Mouse (Mus musculus) erythroblast, embryonic 14.5 days (primary cell): ENCODE data around the gene Cdc42.

Source experiments
- GATA1 ChIP-seq: IDR thresholded peaks from 2 replicates; pipeline ENCODE4 v1.6.1; 2012; ENCODE audit warnings: low read length, inconsistent platforms, mixed read lengths
- TAL1 ChIP-seq: IDR thresholded peaks from 3 replicates; pipeline ENCODE4 v1.6.1; 2012; ENCODE audit warnings: low read length, inconsistent platforms, mixed read lengths

DNA sequence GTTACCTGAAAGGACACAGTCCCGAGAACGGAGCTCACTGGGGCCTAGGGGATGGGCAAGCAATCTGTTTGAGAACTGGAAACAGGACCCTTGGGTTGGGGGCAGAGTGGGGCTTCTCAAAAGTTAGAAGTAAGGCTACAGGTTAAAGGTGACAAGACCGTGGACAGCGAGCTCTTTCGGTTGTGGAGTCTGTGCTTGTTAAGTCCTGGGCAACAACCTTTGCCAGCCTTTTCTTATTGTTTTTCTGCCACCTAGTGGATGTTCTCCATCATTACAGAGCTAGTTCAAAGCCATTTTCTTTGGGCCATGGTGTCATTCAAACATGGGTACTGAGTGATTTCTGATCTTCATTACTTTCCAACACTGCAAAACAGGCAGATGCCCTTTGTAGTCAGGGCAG is 49.1 kb downstream of the Cdc42 start:
- no peak for TF ChIP-seq TAL1
- no peak for TF ChIP-seq GATA1
